Mouse (Mus musculus) intestine, embryonic 14.5 days (tissue): ENCODE results near the gene Gm12355. TPM values are rescaled to one million over a fixed set of nuclear protein-coding genes. Genes with fewer than 3 reads are reported as not detected.

ENCODE experiments used
- ATAC-seq: fragments of 200-750 bp; cut with Nextera tagmentation; replicated peaks from 2 replicates; pipeline ENCODE4 v1.8.0; 2017; ENCODE audit warnings: low read depth, moderate number of reproducible peaks, moderate TSS enrichment, moderate library complexity; ENCODE audit not compliant: low FRiP score, low TSS enrichment
- DNase-seq: peaks from one replicate; pipeline ENCODE4 v3.0.0-alpha.2; 2018; ENCODE audit warnings: low spot score
- H3K27ac ChIP-seq: fragments of 300-500 bp; sonication (generic); 2 replicates; pipeline ENCODE4 v1.5.1; 2014; ENCODE audit warnings: low read depth, mild to moderate bottlenecking, control low read depth
- H3K27me3 ChIP-seq: fragments of 300-500 bp; sonication (generic); replicated peaks from 2 replicates; pipeline ENCODE4 v1.6.1; 2014; ENCODE audit warnings: low read length, control low read depth; ENCODE audit not compliant: control insufficient read depth, insufficient read depth
- H3K36me3 ChIP-seq: fragments of 300-500 bp; sonication (generic); 2 replicates; pipeline ENCODE4 v1.6.1; 2014; ENCODE audit warnings: low read length, control low read depth; ENCODE audit not compliant: control insufficient read depth, insufficient read depth
- H3K4me1 ChIP-seq: fragments of 300-500 bp; sonication (generic); replicated peaks from 2 replicates; pipeline ENCODE4 v1.6.1; 2014; ENCODE audit warnings: low read length, control low read depth, mixed read lengths; ENCODE audit not compliant: control insufficient read depth, insufficient read depth
- H3K4me2 ChIP-seq: fragments of 300-500 bp; sonication (generic); 2 replicates; pipeline ENCODE4 v1.6.1; 2014; ENCODE audit warnings: low read length
- H3K4me3 ChIP-seq: fragments of 300-500 bp; sonication (generic); 2 replicates; pipeline ENCODE4 v1.5.1; 2014; ENCODE audit warnings: low read depth, low read length, control low read depth, mixed read lengths
- H3K9ac ChIP-seq: fragments of 300-500 bp; sonication (generic); 2 replicates; pipeline ENCODE4 v1.6.1; 2014; ENCODE audit warnings: mild to moderate bottlenecking, low read length
- H3K9me3 ChIP-seq: fragments of 300-500 bp; sonication (generic); 2 replicates; pipeline ENCODE4 v1.6.1; 2016; ENCODE audit warnings: low read length, control low read depth; ENCODE audit not compliant: control insufficient read depth
- WGBS: fragments of 180-500 bp; shearing (Covaris S2); extraction: QIAGEN DNeasy Blood & Tissue Kit; methylation state at CpG from one replicate; pipeline ENCODE4 v1.1.7; 2014; 5-methylcytosine and 5-hydroxymethylcytosine counted together
- polyA plus RNA-seq: library from polyadenylated mRNA; unstranded; fragments of >200 nt; fragmentation: Nextera tagmentation; extraction: Ambion mirVana; gene quantifications from 2 replicates; pipeline ENCODE4 v1.2.1, GENCODE M21; 2014

Gene Gm12355
- polyA plus RNA-seq, 1 experiment from 2014 or later, result 1.3 TPM

GRCm38 (mm10) chr11:98582030-98582388 lies 43.5 kb downstream of the Gm12355 start:
- no peak for DNase-seq
- no peak overlapping the region for H3K4me2 ChIP-seq
- WGBS, result 89% methylated on average over 8 of the region's 8 CpGs
- peaks cover 20% of the 10 kb centered on the region for H3K36me3 ChIP-seq
- H3K27me3 ChIP-seq, result no peaks in the 10 kb centered on the region
- H3K9ac ChIP-seq, result no peak overlapping the region
- no peaks in the 10 kb centered on the region for H3K9me3 ChIP-seq
- no peak overlapping the region for H3K27ac ChIP-seq
- H3K4me1 ChIP-seq, result peaks cover 15% of the 10 kb centered on the region
- no peak overlapping the region for H3K4me3 ChIP-seq
- no peak for ATAC-seq

- Histone ChIP-seq H3K27me3 (no peaks in the 10 kb centered on the region), H3K4me1 (peaks cover 15% of the 10 kb centered on the region), H3K9me3 (no peaks in the 10 kb centered on the region), H3K9ac (no peak overlapping the region), H3K4me2 (no peak overlapping the region), H3K4me3 (no peak overlapping the region), H3K27ac (0 out of 2 replicates have a peak overlapping the region, but pooled peaks have one; percentile 16), H3K36me3 (peaks cover 20% of the 10 kb centered on the region)
- ATAC-seq (no peak), DNase-seq (no peak)
- 77% methylated on average over 17 of the region's 17 CpGs for WGBS
Observed at GRCm38 (mm10) chr11:98581286-98582029, 44.0 kb downstream of the Gm12355 start.

GRCm38 (mm10) chr11:98580301-98581121 lies 45.0 kb downstream of the Gm12355 start:
- H3K4me3 ChIP-seq, result no peak overlapping the region
- peaks cover 7% of the 10 kb centered on the region for H3K4me1 ChIP-seq
- H3K9ac ChIP-seq, result no peak overlapping the region
- H3K27me3 ChIP-seq, result no peaks in the 10 kb centered on the region
- 67% methylated on average over 16 of the region's 16 CpGs for WGBS
- no peak for DNase-seq
- H3K27ac ChIP-seq, result 0 out of 2 replicates have a peak overlapping the region, but pooled peaks have one; percentile 16
- ATAC-seq, result no peak
- peaks cover 20% of the 10 kb centered on the region for H3K36me3 ChIP-seq
- H3K4me2 ChIP-seq, result no peak overlapping the region
- H3K9me3 ChIP-seq, result no peaks in the 10 kb centered on the region

GRCm38 (mm10) chr11:98577776-98578175 lies 47.7 kb downstream of the Gm12355 start:
- no peaks in the 10 kb centered on the region for H3K9me3 ChIP-seq
- no peak for ATAC-seq
- H3K4me2 ChIP-seq, result no peak overlapping the region
- H3K9ac ChIP-seq, result no peak overlapping the region
- no peak overlapping the region for H3K27ac ChIP-seq
- no peak overlapping the region for H3K4me3 ChIP-seq
- H3K36me3 ChIP-seq, result peaks cover 12% of the 10 kb centered on the region
- no peaks in the 10 kb centered on the region for H3K27me3 ChIP-seq
- no peaks in the 10 kb centered on the region for H3K4me1 ChIP-seq
- 90% methylated on average over 5 of the region's 5 CpGs for WGBS
- no peak for DNase-seq

Other genes starting within 250 kb of the Gm12355 start
- gene Tcap, start 241.8 kb downstream of the Gm12355 start, polyA plus RNA-seq, result not detected in 2 replicates
- gene Pnmt, start 239.2 kb downstream of the Gm12355 start, polyA plus RNA-seq, result not detected in 2 replicates
- gene Pgap3, start 225.2 kb downstream of the Gm12355 start, polyA plus RNA-seq, result 13.4 and 14.1 TPM in 2 replicates
- gene Erbb2, start 213.2 kb downstream of the Gm12355 start, polyA plus RNA-seq, result 33.5 and 35.3 TPM in 2 replicates
- 109 and 123 TPM in 2 replicates for gene Mien1, start 186.7 kb downstream of the Gm12355 start, polyA plus RNA-seq
- 74.1 and 74.6 TPM in 2 replicates for gene Grb7, start 179.3 kb downstream of the Gm12355 start, polyA plus RNA-seq
- 0.16 and 0.19 TPM in 2 replicates for gene Ikzf3, start 79.6 kb downstream of the Gm12355 start, polyA plus RNA-seq
- 0.28 and 0.57 TPM in 2 replicates for gene Zpbp2, start 74.6 kb downstream of the Gm12355 start, polyA plus RNA-seq
- gene Ormdl3, start 38.3 kb downstream of the Gm12355 start, polyA plus RNA-seq, result 7.2 and 8.5 TPM in 2 replicates
- gene Lrrc3c, start 27.4 kb downstream of the Gm12355 start, polyA plus RNA-seq, result not detected in 2 replicates
- gene Gsdma3, start 699 bp upstream of the Gm12355 start, polyA plus RNA-seq, result not detected in 2 replicates
- gene Gsdma2, start 21.1 kb upstream of the Gm12355 start, polyA plus RNA-seq, result not detected in 2 replicates
- not detected in 2 replicates for gene Gsdma, start 38.7 kb upstream of the Gm12355 start, polyA plus RNA-seq
- 141 and 149 TPM in 2 replicates for gene Psmd3, start 56.9 kb upstream of the Gm12355 start, polyA plus RNA-seq
- gene Csf3, start 75.6 kb upstream of the Gm12355 start, polyA plus RNA-seq, result not detected in 2 replicates
- gene Med24, start 103.8 kb upstream of the Gm12355 start, polyA plus RNA-seq, result 43.0 and 48.0 TPM in 2 replicates
- 60.7 and 63.8 TPM in 2 replicates for gene Thra, start 115.0 kb upstream of the Gm12355 start, polyA plus RNA-seq
- gene Nr1d1, start 149.7 kb upstream of the Gm12355 start, polyA plus RNA-seq, result 2.5 and 2.8 TPM in 2 replicates
- 17.5 and 19.1 TPM in 2 replicates for gene Msl1, start 169.9 kb upstream of the Gm12355 start, polyA plus RNA-seq
- 34.5 and 37.3 TPM in 2 replicates for gene Casc3, start 179.2 kb upstream of the Gm12355 start, polyA plus RNA-seq
- gene Rapgefl1, start 211.1 kb upstream of the Gm12355 start, polyA plus RNA-seq, result 1.5 and 2.2 TPM in 2 replicates
- 5.1 and 5.3 TPM in 2 replicates for gene Wipf2, start 238.0 kb upstream of the Gm12355 start, polyA plus RNA-seq